Mouse (Mus musculus): Measurements from ENCODE around the gene Ccl12. TPM values are rescaled to one million over a fixed set of nuclear protein-coding genes. Genes with fewer than 3 reads are reported as not detected.

Ccl12 gene
- 1 to 10 TPM in 1 of 2 experiments, not detected in 1; 1.3 TPM for total RNA-seq (2021)

- intact Hi-C loops (cut with DNase I) = no loop called here
- DNase-seq = no peak
Measured at GRCm38 (mm10) chr11:82101529-82101928, at the start of gene Ccl12. Gene Ccl12 (plus strand): TSS chr11:82101845.

- no peak for DNase-seq
Measured at GRCm38 (mm10) chr11:82053849-82054248, 47.8 kb upstream of the Ccl12 start.

GRCm38 (mm10) chr11:82057646-82058045, 44.0 kb upstream of the Ccl12 start, which contains the start of gene Ccl11:
Gene Ccl11 (plus strand): TSS chr11:82057823.
- intact Hi-C loops (cut with DNase I) = no loop called here
- no peak for DNase-seq

More at GRCm38 (mm10) chr11:82053849-82054248, 47.8 kb upstream of the Ccl12 start:
- intact Hi-C loops (cut with DNase I) = no loop called here

- intact Hi-C loops (cut with DNase I) = no loop called here
- no peak for DNase-seq
Measured at GRCm38 (mm10) chr11:82062226-82062625, 39.4 kb upstream of the Ccl12 start.

GRCm38 (mm10) chr11:82063454-82063853, 38.2 kb upstream of the Ccl12 start:
- DNase-seq = no peak
- intact Hi-C loops (cut with DNase I) = no loop called here

GRCm38 (mm10) chr11:82066953-82067571, 34.6 kb upstream of the Ccl12 start:
- no peak for DNase-seq
- intact Hi-C loops (cut with DNase I) = no loop called here

GRCm38 (mm10) chr11:82071076-82071475, 30.6 kb upstream of the Ccl12 start:
- DNase-seq = peak in 1 of 2 experiments; percentile 24
- intact Hi-C loops (cut with DNase I) = no loop called here

- intact Hi-C loops (cut with DNase I) = no loop called here
Measured at GRCm38 (mm10) chr11:82072374-82072773, 29.3 kb upstream of the Ccl12 start.

GRCm38 (mm10) chr11:82072984-82073383, 28.7 kb upstream of the Ccl12 start:
- intact Hi-C loops (cut with DNase I) = no loop called here
- DNase-seq = no peak

More at GRCm38 (mm10) chr11:82072374-82072773, 29.3 kb upstream of the Ccl12 start:
- no peak for DNase-seq

- intact Hi-C loops (cut with DNase I) = no loop called here
- DNase-seq = no peak
Measured at GRCm38 (mm10) chr11:82073686-82074085, 28.0 kb upstream of the Ccl12 start.

- intact Hi-C loops (cut with DNase I) = no loop called here
- DNase-seq = no peak
Measured at GRCm38 (mm10) chr11:82077031-82077430, 24.6 kb upstream of the Ccl12 start.

- intact Hi-C loops (cut with DNase I) = no loop called here
- no peak for DNase-seq
Measured at GRCm38 (mm10) chr11:82078136-82078730, 23.4 kb upstream of the Ccl12 start.

- DNase-seq = no peak
- intact Hi-C loops (cut with DNase I) = no loop called here
Measured at GRCm38 (mm10) chr11:82080865-82081264, 20.8 kb upstream of the Ccl12 start.

- no peak for DNase-seq
- intact Hi-C loops (cut with DNase I) = no loop called here
Measured at GRCm38 (mm10) chr11:82084360-82084759, 17.3 kb upstream of the Ccl12 start.

GRCm38 (mm10) chr11:82099511-82100323, 1.9 kb upstream of the Ccl12 start:
- intact Hi-C loops (cut with DNase I) = no loop called here
- DNase-seq = no peak

- intact Hi-C loops (cut with DNase I) = no loop called here
- no peak for DNase-seq
Measured at GRCm38 (mm10) chr11:82101087-82101486, 558 bp upstream of the Ccl12 start.

GRCm38 (mm10) chr11:82109611-82110010, 8.0 kb downstream of the Ccl12 start:
- intact Hi-C loops (cut with DNase I) = no loop called here
- no peak for DNase-seq

- intact Hi-C loops (cut with DNase I) = no loop called here
- DNase-seq = no peak
Measured at GRCm38 (mm10) chr11:82110372-82111248, 9.0 kb downstream of the Ccl12 start.

GRCm38 (mm10) chr11:82114885-82115284, 13.2 kb downstream of the Ccl12 start, which contains the start of gene Ccl8:
Gene Ccl8 (plus strand): TSS chr11:82115185.
- no peak for DNase-seq
- intact Hi-C loops (cut with DNase I) = no loop called here

GRCm38 (mm10) chr11:82116041-82116440, 14.4 kb downstream of the Ccl12 start:
- intact Hi-C loops (cut with DNase I) = no loop called here
- DNase-seq = no peak

Data from heart, postnatal 36 days (tissue).